ENCODE assay signal across 12 mouse cellular contexts in genomic region chr14:47987392-47988075, GRCm38 (mm10).
DNase-seq lines count a peak whose midpoint lies in the region; ATAC-seq lines count a peak whose summit lies in the region.
"Had no signal": no experiment of that assay in that cellular context is flagged by ENCODE, and none has a peak within 500 bp of the region (broad histone marks: within the 10 kb centered on the region; RNA-seq: fewer than 3 reads in every experiment).

No protein-coding gene starts in this region.

- ATAC-seq in forebrain, embryonic 13.5 days, result peak; percentile 55; the same call in 1 of the 2 replicates
- no peak for ATAC-seq in forebrain, embryonic 11.5 days (replicated peaks; ENCODE audit: low FRiP score)
- no peak for ATAC-seq in limb, embryonic 11.5 days (ENCODE audit: insufficient number of reproducible peaks, low FRiP score, low TSS enrichment, low read depth)
- ATAC-seq in liver, embryonic 12.5 days, result no peak

- peaks cover 37% of the 10 kb centered on the region for H3K4me1 ChIP-seq in forebrain, embryonic 13.5 days
- H3K4me1 ChIP-seq in forebrain, embryonic 11.5 days (replicated peaks; ENCODE audit: control insufficient read depth, insufficient read depth, low read length), result no peaks in the 10 kb centered on the region; the same call in 1 of the 2 replicates
- no peaks in the 10 kb centered on the region for H3K4me1 ChIP-seq in limb, embryonic 11.5 days (ENCODE audit: control insufficient read depth, insufficient read depth, low read length)
- H3K4me1 ChIP-seq in limb, embryonic 10.5 days, result peaks cover 23% of the 10 kb centered on the region
- no peaks in the 10 kb centered on the region for H3K4me1 ChIP-seq in liver, embryonic 12.5 days
- H3K4me1 ChIP-seq: stomach, embryonic 15.5 days had no signal

- H3K27ac ChIP-seq in forebrain, embryonic 13.5 days, result peak overlapping the region; percentile 46; the same call in 1 of the 2 replicates
- no peak overlapping the region for H3K27ac ChIP-seq in forebrain, embryonic 11.5 days (ENCODE audit: low read depth, low read length)
- H3K27ac ChIP-seq in limb, embryonic 11.5 days (replicated peaks; ENCODE audit: low read depth, low read length), result no peak overlapping the region
- H3K27ac ChIP-seq in limb, embryonic 10.5 days, result no peak overlapping the region
- no peak overlapping the region for H3K27ac ChIP-seq in liver, embryonic 12.5 days
- H3K27ac ChIP-seq: macrophage had no signal

- no peak overlapping the region for H3K9ac ChIP-seq in forebrain, embryonic 13.5 days
- H3K9ac ChIP-seq in forebrain, embryonic 11.5 days (ENCODE audit: low read length), result no peak overlapping the region
- H3K9ac ChIP-seq in limb, embryonic 11.5 days (ENCODE audit: low read length), result no peak overlapping the region
- H3K9ac ChIP-seq in liver, embryonic 12.5 days, result no peak overlapping the region
- H3K9ac ChIP-seq: stomach, embryonic 15.5 days had no signal

- H3K9me3 ChIP-seq in forebrain, embryonic 13.5 days (replicated peaks), result 0 out of 2 replicates have a peak, but pooled peaks cover 9% of the 10 kb centered on the region
- no peaks in the 10 kb centered on the region for H3K9me3 ChIP-seq in forebrain, embryonic 11.5 days (ENCODE audit: control insufficient read depth, low read length)
- H3K9me3 ChIP-seq in limb, embryonic 11.5 days (ENCODE audit: control insufficient read depth, low read length), result no peaks in the 10 kb centered on the region
- H3K9me3 ChIP-seq in limb, embryonic 10.5 days (replicated peaks), result no peaks in the 10 kb centered on the region
- no peaks in the 10 kb centered on the region for H3K9me3 ChIP-seq in liver, embryonic 12.5 days (replicated peaks)
- H3K9me3 ChIP-seq: stomach, embryonic 15.5 days had no signal

- no peak overlapping the region for H3K4me2 ChIP-seq in forebrain, embryonic 13.5 days
- no peak overlapping the region for H3K4me2 ChIP-seq in forebrain, embryonic 11.5 days (ENCODE audit: low read depth, low read length, severe bottlenecking)
- H3K4me2 ChIP-seq in limb, embryonic 11.5 days (ENCODE audit: low read depth, severe bottlenecking), result no peak overlapping the region
- no peak overlapping the region for H3K4me2 ChIP-seq in liver, embryonic 12.5 days
- H3K4me2 ChIP-seq: stomach, embryonic 15.5 days had no signal

- intact Hi-C loops in heart, postnatal 10 days (cut with DNase I), result no loop called here

- no peaks in the 10 kb centered on the region for H3K36me3 ChIP-seq in forebrain, embryonic 13.5 days (ENCODE audit: poor library complexity, severe bottlenecking)
- no peaks in the 10 kb centered on the region for H3K36me3 ChIP-seq in forebrain, embryonic 11.5 days (ENCODE audit: control insufficient read depth, insufficient read depth, low read length)
- no peaks in the 10 kb centered on the region for H3K36me3 ChIP-seq in limb, embryonic 11.5 days (ENCODE audit: control insufficient read depth, insufficient read depth, low read length)
- H3K36me3 ChIP-seq in limb, embryonic 10.5 days, result no peaks in the 10 kb centered on the region
- no peaks in the 10 kb centered on the region for H3K36me3 ChIP-seq in liver, embryonic 12.5 days
- H3K36me3 ChIP-seq: stomach, embryonic 15.5 days had no signal

- H3K4me3 ChIP-seq in forebrain, embryonic 13.5 days, result no peak overlapping the region
- H3K4me3 ChIP-seq in forebrain, embryonic 11.5 days (ENCODE audit: low read depth, low read length), result no peak overlapping the region
- no peak overlapping the region for H3K4me3 ChIP-seq in limb, embryonic 11.5 days (ENCODE audit: low read depth, low read length)
- no peak overlapping the region for H3K4me3 ChIP-seq in limb, embryonic 10.5 days
- H3K4me3 ChIP-seq in liver, embryonic 12.5 days, result no peak overlapping the region
- H3K4me3 ChIP-seq: stomach, embryonic 15.5 days had no signal

- WGBS in forebrain, embryonic 13.5 days, result 33% methylated on average over 7 of the region's 7 CpGs
- 69% methylated on average over 7 of the region's 7 CpGs for WGBS in forebrain, embryonic 11.5 days
- WGBS in limb, embryonic 11.5 days, result 29% methylated on average over 7 of the region's 7 CpGs
- WGBS in limb, embryonic 10.5 days, result 48% methylated on average over 7 of the region's 7 CpGs
- 64% methylated on average over 7 of the region's 7 CpGs for WGBS in liver, embryonic 12.5 days (ENCODE audit: insufficient replicate concordance)

- no peaks in the 10 kb centered on the region for H3K27me3 ChIP-seq in forebrain, embryonic 13.5 days
- H3K27me3 ChIP-seq in forebrain, embryonic 11.5 days (ENCODE audit: control insufficient read depth, insufficient read depth, low read length), result no peaks in the 10 kb centered on the region
- H3K27me3 ChIP-seq in limb, embryonic 11.5 days (ENCODE audit: control insufficient read depth, insufficient read depth, low read length), result no peaks in the 10 kb centered on the region
- H3K27me3 ChIP-seq in limb, embryonic 10.5 days (ENCODE audit: low read depth, poor library complexity, severe bottlenecking), result no peaks in the 10 kb centered on the region
- no peaks in the 10 kb centered on the region for H3K27me3 ChIP-seq in liver, embryonic 12.5 days (replicated peaks)
- H3K27me3 ChIP-seq: stomach, embryonic 15.5 days had no signal

- DNase-seq in forebrain, embryonic 11.5 days (ENCODE audit: low spot score), result no peak
- DNase-seq in limb, embryonic 11.5 days (ENCODE audit: low spot score), result peak; percentile 28
- DNase-seq in limb, embryonic 10.5 days (ENCODE audit: low spot score), result no peak
- peak; percentile 15 for DNase-seq in brain, adult 2 months (ENCODE audit: low read depth, low spot score)
- peak; percentile 15 to 16 for DNase-seq in heart, postnatal 10 days
- DNase-seq in ovary, postnatal 36 days (ENCODE audit: low spot score), result no peak
- DNase-seq: kidney, postnatal 10 days; right cerebral cortex, postnatal 14 days had no signal

Comparison
In these comparisons a context has a peak if more than half of its experiments do, and no peak if none do; other contexts are left out.
1. DNase-seq: peak in limb, embryonic 11.5 days (single experiment), brain, adult 2 months (single experiment) and heart, postnatal 10 days (2 of 2); none in forebrain, embryonic 11.5 days (single experiment), limb, embryonic 10.5 days (single experiment) and ovary, postnatal 36 days (single experiment).